Mouse (Mus musculus) hindbrain, embryonic 11.5 days (tissue): ENCODE measurements around the gene Sirt2. TPM values are rescaled to one million over a fixed set of nuclear protein-coding genes. Genes with fewer than 3 reads are reported as not detected.

Experiments
- ATAC-seq: fragments of 200-750 bp; cut with Nextera tagmentation; 2 replicates; pipeline ENCODE4 v1.8.0; 2017; ENCODE audit warnings: mild to moderate bottlenecking, moderate TSS enrichment, moderate library complexity; ENCODE audit not compliant: low FRiP score
- DNase-seq: peaks from one replicate; pipeline ENCODE4 v3.0.0-alpha.2; 2015; ENCODE audit warnings: low spot score
- H3K27ac ChIP-seq: fragments of 300-500 bp; sonication (generic); 2 replicates; pipeline ENCODE4 v1.5.1; 2014; ENCODE audit warnings: mild to moderate bottlenecking, low read depth, low read length
- H3K27me3 ChIP-seq: fragments of 300-500 bp; sonication (generic); 2 replicates; pipeline ENCODE4 v1.6.1; 2014; ENCODE audit warnings: mild to moderate bottlenecking, low read length, moderate library complexity, mixed read lengths; ENCODE audit not compliant: control insufficient read depth, insufficient read depth
- H3K36me3 ChIP-seq: fragments of 300-500 bp; sonication (generic); 2 replicates; pipeline ENCODE4 v1.6.1; 2014; ENCODE audit warnings: mild to moderate bottlenecking, low read length, moderate library complexity, mixed read lengths; ENCODE audit not compliant: control insufficient read depth, insufficient read depth
- H3K4me1 ChIP-seq: fragments of 300-500 bp; sonication (generic); replicated peaks from 2 replicates; pipeline ENCODE4 v1.6.1; 2014; ENCODE audit warnings: low read length, mixed read lengths; ENCODE audit not compliant: control insufficient read depth, insufficient read depth
- H3K4me2 ChIP-seq: fragments of 300-500 bp; sonication (generic); replicated peaks from 2 replicates; pipeline ENCODE4 v1.6.1; 2014; ENCODE audit warnings: mild to moderate bottlenecking, low read depth, low read length
- H3K4me3 ChIP-seq: fragments of 300-500 bp; sonication (generic); 2 replicates; pipeline ENCODE4 v1.5.1; 2014; ENCODE audit warnings: low read depth, low read length
- H3K9ac ChIP-seq: fragments of 300-500 bp; sonication (generic); 2 replicates; pipeline ENCODE4 v1.6.1; 2014; ENCODE audit warnings: low read depth, low read length
- H3K9me3 ChIP-seq: fragments of 300-500 bp; sonication (generic); 2 replicates; pipeline ENCODE4 v1.6.1; 2016; ENCODE audit warnings: low read length; ENCODE audit not compliant: control insufficient read depth
- WGBS: fragments of 180-500 bp; shearing (Covaris S2); extraction: QIAGEN DNeasy Blood & Tissue Kit; methylation state at CpG from one replicate; pipeline ENCODE4 v1.1.7; 2014; 5-methylcytosine and 5-hydroxymethylcytosine counted together
- polyA plus RNA-seq: library from polyadenylated mRNA; unstranded; fragments of >200 nt; fragmentation: Nextera tagmentation; extraction: Ambion mirVana; gene quantifications from 2 replicates; pipeline ENCODE4 v1.2.1, GENCODE M21; 2014

Sirt2 gene
- polyA plus RNA-seq, 1 experiment from 2014 or later, result 79.1 TPM

DNA sequence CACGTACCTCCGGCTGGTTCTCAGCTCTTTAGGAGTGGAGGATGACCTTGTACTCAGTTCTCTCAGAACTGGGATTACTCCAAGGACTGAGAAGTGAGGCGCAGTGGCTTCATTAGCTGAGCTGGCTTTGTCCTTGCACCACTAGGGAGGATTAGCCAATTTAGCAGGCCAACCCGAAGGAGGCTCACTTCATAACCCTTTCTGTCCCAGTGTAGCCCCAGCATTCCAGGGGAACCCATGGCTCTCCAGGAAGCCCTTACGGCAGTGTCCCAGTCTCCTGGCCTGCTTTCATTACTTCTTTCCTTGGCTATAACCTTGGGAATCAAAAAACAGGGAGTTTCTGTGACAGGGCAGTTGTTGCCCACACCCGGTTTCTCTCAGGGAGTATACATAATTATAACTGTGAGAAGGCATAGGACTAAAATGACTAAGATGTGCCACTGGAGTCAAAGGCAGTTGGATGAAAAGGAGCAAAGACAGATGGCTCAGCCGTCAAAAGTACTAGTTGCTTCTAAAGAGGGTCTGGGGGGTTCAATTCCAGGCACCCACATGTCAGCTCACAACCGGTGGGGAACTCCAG, 41.2 kb downstream of the Sirt2 start:
- peak overlapping the region; percentile 80 for H3K4me2 ChIP-seq
- peaks cover 13% of the 10 kb centered on the region for H3K4me1 ChIP-seq
- H3K9me3 ChIP-seq, result no peaks in the 10 kb centered on the region
- 49% methylated on average over 6 of the region's 8 CpGs for WGBS
- H3K27ac ChIP-seq, result 0 out of 2 replicates have a peak overlapping the region, but pooled peaks have one; percentile 99
- peak overlapping the region; percentile 76; the same call in 1 of the 2 replicates for H3K9ac ChIP-seq
- no peaks in the 10 kb centered on the region for H3K27me3 ChIP-seq
- H3K4me3 ChIP-seq, result peak overlapping the region; percentile 91; the same call in 1 of the 2 replicates
- no peaks in the 10 kb centered on the region; the same call in 1 of the 2 replicates for H3K36me3 ChIP-seq
- DNase-seq, result no peak
- ATAC-seq, result no peak

DNA sequence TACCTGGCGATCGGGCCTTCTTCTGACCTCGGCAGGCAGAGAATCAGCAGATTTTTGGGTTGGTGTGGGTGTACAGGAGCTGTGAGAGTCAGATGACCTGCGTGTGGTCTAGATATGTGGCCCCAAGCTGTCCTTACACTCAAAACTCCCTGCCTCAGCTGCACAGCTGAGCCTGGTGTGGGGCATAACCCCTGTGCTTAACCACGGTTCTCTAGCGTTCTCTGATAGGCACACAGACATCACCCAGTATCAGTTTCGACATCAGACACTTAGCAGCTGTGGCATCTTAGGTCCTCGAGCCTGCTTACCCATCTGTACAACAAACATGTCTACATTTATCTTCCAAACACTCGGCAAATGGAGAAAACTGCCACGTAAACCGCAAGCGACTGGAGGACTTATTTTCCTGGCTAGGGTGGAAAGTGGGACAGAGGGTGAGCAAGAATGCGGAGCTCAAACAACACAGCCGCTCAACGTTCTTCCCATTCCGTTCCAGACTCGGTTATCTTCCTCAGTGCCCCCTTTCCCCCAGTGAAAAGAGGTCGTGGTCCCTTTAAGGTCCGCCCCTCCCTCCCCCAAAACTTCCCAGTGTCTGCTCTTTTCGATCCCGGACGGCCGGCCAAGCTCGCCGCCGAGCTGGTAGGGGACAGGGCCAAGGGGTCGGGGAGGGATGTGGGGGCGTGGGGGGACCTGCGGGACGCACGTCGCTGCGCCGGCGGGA, 41.8 kb downstream of the Sirt2 start, which contains the start of gene Hnrnpl:
Hnrnpl (plus strand) TSS at position 321 of the 721 bp plus-strand sequence.
- Histone ChIP-seq H3K9ac (peak within 1 kb of the TSS; percentile 76), H3K27me3 (no peaks in the 10 kb centered on the region), H3K4me2 (peak within 1 kb of the TSS; percentile 80), H3K4me1 (peaks cover 17% of the 10 kb centered on the region), H3K9me3 (no peaks in the 10 kb centered on the region), H3K36me3 (peaks cover 5% of the 10 kb centered on the region), H3K27ac (peak within 1 kb of the TSS; percentile 99), H3K4me3 (peak within 1 kb of the TSS; percentile 91)
- peak; percentile 6 for ATAC-seq
- 5% methylated on average over 31 of the region's 35 CpGs for WGBS
- DNase-seq, result peak; percentile 80

DNA sequence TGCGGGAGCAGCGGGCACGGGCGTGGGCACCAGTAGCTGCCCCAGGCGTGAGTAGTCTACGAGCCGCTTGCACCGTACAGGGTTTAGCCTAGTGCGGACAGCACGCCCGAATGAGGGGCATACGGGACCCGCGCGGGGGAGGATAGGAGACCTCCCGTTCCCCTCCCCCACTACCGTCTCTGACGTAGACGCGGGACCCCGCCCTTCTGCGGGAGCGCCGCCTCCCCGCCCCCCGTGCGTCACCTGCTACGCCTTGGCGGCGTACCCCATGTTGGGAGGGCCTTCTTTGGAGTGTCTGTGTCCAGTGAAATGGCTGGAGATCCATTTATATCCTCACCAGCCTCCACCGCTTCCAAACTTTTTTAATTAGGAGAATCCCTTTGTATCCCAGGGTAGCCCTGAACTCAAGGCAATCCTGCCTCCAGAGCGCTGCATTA, 42.4 kb downstream of the Sirt2 start:
- under 1% methylated on average over 21 of the region's 32 CpGs for WGBS
- peak; percentile 67 for ATAC-seq
- peak; percentile 95 for DNase-seq
- H3K9me3 ChIP-seq, result no peaks in the 10 kb centered on the region
- H3K27ac ChIP-seq, result peak overlapping the region; percentile 99
- H3K9ac ChIP-seq, result peak overlapping the region; percentile 76
- H3K4me3 ChIP-seq, result peak overlapping the region; percentile 91
- H3K4me2 ChIP-seq, result peak overlapping the region; percentile 80
- peaks cover 9% of the 10 kb centered on the region for H3K36me3 ChIP-seq
- no peaks in the 10 kb centered on the region for H3K27me3 ChIP-seq
- H3K4me1 ChIP-seq, result peaks cover 17% of the 10 kb centered on the region

DNA sequence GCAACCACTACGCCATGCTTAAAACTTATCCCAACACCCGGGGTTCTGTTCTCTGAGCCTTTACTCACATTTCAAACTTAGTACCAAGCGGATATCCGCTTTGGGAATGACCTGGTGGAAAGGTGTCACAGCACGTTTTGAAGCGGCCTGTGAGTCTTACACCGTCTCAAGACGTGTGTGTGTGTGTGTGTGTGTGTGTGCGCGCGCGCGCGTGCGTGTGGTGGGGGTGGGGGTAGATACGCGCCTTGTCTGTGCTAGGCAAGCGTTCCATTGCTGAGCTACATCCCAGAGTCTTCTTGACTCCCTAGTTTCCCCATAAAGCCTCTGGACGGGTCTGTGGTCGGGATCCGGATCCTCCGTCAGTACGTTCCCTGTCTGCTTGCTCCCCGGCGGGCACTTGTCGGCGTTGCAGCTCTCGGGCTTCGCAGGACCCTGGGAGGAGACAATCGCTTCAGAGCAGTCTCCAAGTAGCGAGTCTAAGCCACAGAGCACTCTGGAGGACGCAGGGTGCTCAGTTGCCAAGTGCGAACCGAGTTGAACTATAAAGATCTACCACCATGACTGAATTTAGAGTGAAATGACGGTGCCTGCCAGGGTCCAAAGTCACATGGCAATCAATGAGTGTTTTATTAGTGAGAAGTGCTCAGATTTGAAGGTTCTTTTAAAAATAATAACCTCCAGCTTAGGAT, 43.0 kb downstream of the Sirt2 start:
- Histone ChIP-seq H3K36me3 (peaks cover 11% of the 10 kb centered on the region), H3K4me1 (peaks cover 17% of the 10 kb centered on the region), H3K27ac (peak overlapping the region; percentile 99), H3K9ac (peak overlapping the region; percentile 76), H3K4me2 (peak overlapping the region; percentile 80), H3K4me3 (peak overlapping the region; percentile 91), H3K27me3 (no peaks in the 10 kb centered on the region), H3K9me3 (no peaks in the 10 kb centered on the region)
- peak; percentile 80 for DNase-seq
- peak; percentile 37 for ATAC-seq
- WGBS, result under 1% methylated on average over 35 of the region's 35 CpGs

DNA sequence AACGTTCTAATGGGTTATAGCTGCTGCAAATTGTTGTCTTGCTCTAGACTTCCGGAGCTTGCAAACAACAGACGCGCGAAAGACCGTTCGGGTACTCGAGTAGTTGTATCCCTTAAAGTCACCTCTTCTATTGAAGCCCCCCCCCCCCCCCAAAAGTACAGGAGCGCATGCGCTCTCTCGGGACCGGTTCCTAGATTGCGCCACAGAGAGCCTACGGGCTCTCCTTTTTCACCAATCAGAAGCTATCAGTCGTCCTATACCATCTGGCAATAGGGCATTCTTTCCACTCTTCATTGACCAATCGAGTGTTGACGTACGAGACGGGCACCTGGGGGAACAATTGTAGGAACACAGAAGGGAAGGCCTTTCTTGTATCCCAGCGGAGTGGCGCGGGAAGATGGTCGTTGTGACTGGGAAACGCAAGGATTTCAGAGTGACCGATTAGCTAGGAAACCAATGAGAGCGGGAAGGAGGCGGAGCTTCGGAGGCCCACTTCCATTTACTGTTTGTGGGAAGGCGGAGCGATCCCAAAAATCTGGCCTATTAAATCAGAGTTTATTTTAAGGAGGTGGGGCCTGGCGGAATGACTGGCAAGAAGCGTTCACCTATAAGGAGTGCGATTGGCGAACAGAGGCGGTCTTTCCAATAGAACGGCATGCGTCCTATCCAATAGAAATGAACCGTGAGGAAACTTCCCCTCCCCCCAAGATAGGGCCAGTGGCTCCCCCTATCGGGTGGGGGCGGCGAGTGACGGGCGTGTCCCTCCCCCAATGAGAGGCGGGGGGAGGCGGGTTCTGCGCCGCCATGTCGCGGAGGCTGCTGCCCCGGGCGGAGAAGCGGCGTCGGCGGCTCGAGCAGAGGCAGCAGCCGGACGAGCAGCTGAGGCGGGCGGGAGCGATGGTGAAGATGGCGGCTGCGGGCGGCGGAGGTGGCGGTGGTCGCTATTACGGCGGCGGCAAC, 43.9 kb downstream of the Sirt2 start:
- under 1% methylated on average over 58 of the region's 70 CpGs for WGBS
- H3K9me3 ChIP-seq, result no peaks in the 10 kb centered on the region
- H3K4me1 ChIP-seq, result peaks cover 17% of the 10 kb centered on the region
- peak; percentile 99 for DNase-seq
- H3K9ac ChIP-seq, result peak overlapping the region; percentile 94
- H3K36me3 ChIP-seq, result peaks cover 18% of the 10 kb centered on the region
- H3K4me3 ChIP-seq, result peak overlapping the region; percentile 91
- no peaks in the 10 kb centered on the region for H3K27me3 ChIP-seq
- peak; percentile 92 for ATAC-seq
- H3K4me2 ChIP-seq, result peak overlapping the region; percentile 80
- H3K27ac ChIP-seq, result peak overlapping the region; percentile 99

DNA sequence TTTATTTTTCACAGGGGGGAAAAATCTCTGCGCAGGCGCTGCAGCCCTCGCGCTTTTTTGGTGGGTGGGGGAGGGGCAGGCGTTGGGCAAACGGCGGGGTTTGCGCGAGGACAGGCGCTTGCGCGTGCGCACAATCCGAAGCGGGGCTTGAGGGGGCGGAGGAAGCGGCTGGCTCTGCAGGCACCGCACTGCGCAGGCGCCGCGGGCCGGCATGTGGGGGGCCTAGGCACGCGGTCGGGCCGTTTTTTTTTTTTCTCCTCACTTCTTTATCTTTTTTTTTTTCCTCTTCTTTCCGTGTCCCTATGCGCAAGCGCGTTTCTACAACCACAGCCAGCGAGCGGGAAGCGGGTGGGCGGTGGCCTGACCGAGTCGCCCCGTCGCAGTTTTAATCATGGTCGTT, 44.7 kb downstream of the Sirt2 start:
- H3K9me3 ChIP-seq, result no peaks in the 10 kb centered on the region
- H3K36me3 ChIP-seq, result peaks cover 24% of the 10 kb centered on the region
- peaks cover 20% of the 10 kb centered on the region for H3K4me1 ChIP-seq
- peak overlapping the region; percentile 94 for H3K9ac ChIP-seq
- peak overlapping the region; percentile 79 for H3K4me2 ChIP-seq
- peak; percentile 24; the same call in 1 of the 2 replicates for ATAC-seq
- peak; percentile 96 for DNase-seq
- under 1% methylated on average over 40 of the region's 40 CpGs for WGBS
- H3K27me3 ChIP-seq, result no peaks in the 10 kb centered on the region
- peak overlapping the region; percentile 97 for H3K27ac ChIP-seq
- H3K4me3 ChIP-seq, result peak overlapping the region; percentile 91

DNA sequence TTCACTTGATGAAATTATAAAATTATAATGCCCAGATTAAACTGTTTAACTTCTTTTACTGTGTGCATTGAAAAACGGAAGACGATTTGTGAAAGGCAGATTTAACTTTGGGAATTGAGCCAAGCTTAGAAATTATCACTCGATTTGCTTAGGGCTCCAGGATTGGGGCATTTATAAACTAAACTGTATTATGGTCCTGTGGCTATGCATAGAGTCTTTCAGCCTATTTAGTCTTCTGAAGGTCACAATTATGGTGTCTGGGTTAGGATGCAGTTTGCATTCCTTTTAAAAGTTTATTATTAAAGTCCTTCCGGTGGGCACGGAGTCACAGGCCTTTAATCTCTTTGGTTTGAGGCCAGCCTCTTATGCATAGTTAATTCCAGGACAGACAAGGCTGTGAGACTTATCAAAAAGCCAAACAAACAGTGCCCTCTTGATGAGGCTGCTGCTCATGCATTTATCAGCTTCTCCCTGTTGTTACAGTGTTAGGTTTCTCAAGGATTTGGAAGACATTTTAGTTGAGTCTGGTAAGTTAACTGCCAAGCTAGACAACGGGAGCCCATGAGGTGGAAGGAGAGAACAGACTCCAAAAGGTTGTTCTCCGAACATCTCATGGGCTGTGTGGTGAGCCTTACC, 45.2 kb downstream of the Sirt2 start:
- H3K36me3 ChIP-seq, result peaks cover 28% of the 10 kb centered on the region
- DNase-seq, result no peak

More for the DNA sequence above, 45.2 kb downstream of the Sirt2 start:
- no peaks in the 10 kb centered on the region for H3K27me3 ChIP-seq
- 16% methylated on average over 7 of the region's 7 CpGs for WGBS
- peak overlapping the region; percentile 4; the same call in 1 of the 2 replicates for H3K27ac ChIP-seq
- no peaks in the 10 kb centered on the region for H3K9me3 ChIP-seq
- H3K4me1 ChIP-seq, result peaks cover 20% of the 10 kb centered on the region
- peak overlapping the region; percentile 79 for H3K4me2 ChIP-seq
- no peak for ATAC-seq
- H3K4me3 ChIP-seq, result peak overlapping the region; percentile 91
- peak overlapping the region; percentile 94 for H3K9ac ChIP-seq
